Mouse (Mus musculus) heart, embryonic 10.5 days (tissue): ENCODE data around the gene Gm16253. TPM values are rescaled to one million over a fixed set of nuclear protein-coding genes. Genes with fewer than 3 reads are reported as not detected.
A peak's percentile ranks its signal among the peaks of the same experiment; 100 is the strongest.

Experiments used
- DNase-seq: peaks from one replicate; pipeline ENCODE4 v3.0.0-alpha.2; 2017; ENCODE audit warnings: low spot score
- H3K27ac ChIP-seq: fragments of 300-500 bp; sonication (generic); 2 replicates; pipeline ENCODE4 v1.5.1; 2016; ENCODE audit warnings: mild to moderate bottlenecking
- H3K27me3 ChIP-seq: fragments of 300-500 bp; sonication (generic); 2 replicates; pipeline ENCODE4 v1.6.1; 2016; ENCODE audit warnings: mild to moderate bottlenecking; ENCODE audit not compliant: poor library complexity, insufficient read depth, severe bottlenecking
- H3K36me3 ChIP-seq: fragments of 300-500 bp; sonication (generic); 2 replicates; pipeline ENCODE4 v1.6.1; 2016; ENCODE audit warnings: mild to moderate bottlenecking, moderate library complexity
- H3K4me1 ChIP-seq: fragments of 300-500 bp; sonication (generic); 2 replicates; pipeline ENCODE4 v1.6.1; 2016; ENCODE audit warnings: mild to moderate bottlenecking
- H3K4me3 ChIP-seq: fragments of 300-500 bp; sonication (generic); 2 replicates; pipeline ENCODE4 v1.5.1; 2016; ENCODE audit warnings: mild to moderate bottlenecking, moderate library complexity
- H3K9me3 ChIP-seq: fragments of 300-500 bp; sonication (generic); 2 replicates; pipeline ENCODE4 v1.6.1; 2016; ENCODE audit warnings: mild to moderate bottlenecking, moderate library complexity
- WGBS: fragments of 180-500 bp; shearing (Covaris S2); methylation state at CpG from one replicate; pipeline ENCODE4 v1.1.7; 2016; 5-methylcytosine and 5-hydroxymethylcytosine counted together
- polyA plus RNA-seq: library from polyadenylated mRNA; unstranded; fragments of >200 nt; fragmentation: Nextera tagmentation; extraction: Ambion mirVana; gene quantifications from 2 replicates; pipeline ENCODE4 v1.2.1, GENCODE M21; 2016

The Gm16253 gene
- polyA plus RNA-seq, 1 experiment from 2014 or later: 0.88 TPM

DNA sequence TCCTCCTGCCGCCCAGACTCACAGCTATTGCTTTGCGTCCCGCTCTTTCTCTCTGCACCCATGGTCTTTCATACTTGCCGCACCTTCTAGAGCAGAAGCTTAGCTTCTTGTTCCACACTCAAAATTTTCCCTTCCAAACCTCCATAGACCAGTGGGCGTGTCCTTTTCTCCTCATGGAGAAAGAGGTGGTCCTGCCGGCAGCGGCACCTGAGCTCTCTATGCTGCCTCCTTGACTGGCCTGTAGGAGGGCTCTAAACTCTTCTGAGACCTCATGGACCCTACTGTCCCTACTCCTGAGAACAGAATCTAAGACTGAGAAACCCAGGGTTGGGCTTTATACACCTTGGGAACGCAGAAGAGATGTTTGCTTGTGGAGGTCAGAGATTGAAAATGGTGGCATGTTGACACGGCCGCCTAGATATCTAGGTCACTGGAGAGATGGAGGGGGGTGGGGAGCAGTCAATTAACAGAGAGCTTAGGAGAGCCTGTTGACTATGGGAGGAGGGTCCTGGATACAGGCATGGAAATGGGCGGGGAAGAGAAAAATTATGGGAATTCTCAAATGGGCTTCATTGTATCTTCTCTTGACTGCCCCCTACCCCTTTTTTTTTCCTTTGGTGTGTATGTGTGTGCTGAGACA is 6.7 kb upstream of the Gm16253 start:
- Histone ChIP-seq H3K4me3 (no peak overlapping the region), H3K9me3 (no peaks in the 10 kb centered on the region), H3K27me3 (no peaks in the 10 kb centered on the region), H3K27ac (peak overlapping the region; percentile 60; the same call in 1 of the 2 replicates), H3K36me3 (no peaks in the 10 kb centered on the region), H3K4me1 (peaks cover 55% of the 10 kb centered on the region)
- DNase-seq: no peak
- 79% methylated on average over 11 of the region's 11 CpGs for WGBS

DNA sequence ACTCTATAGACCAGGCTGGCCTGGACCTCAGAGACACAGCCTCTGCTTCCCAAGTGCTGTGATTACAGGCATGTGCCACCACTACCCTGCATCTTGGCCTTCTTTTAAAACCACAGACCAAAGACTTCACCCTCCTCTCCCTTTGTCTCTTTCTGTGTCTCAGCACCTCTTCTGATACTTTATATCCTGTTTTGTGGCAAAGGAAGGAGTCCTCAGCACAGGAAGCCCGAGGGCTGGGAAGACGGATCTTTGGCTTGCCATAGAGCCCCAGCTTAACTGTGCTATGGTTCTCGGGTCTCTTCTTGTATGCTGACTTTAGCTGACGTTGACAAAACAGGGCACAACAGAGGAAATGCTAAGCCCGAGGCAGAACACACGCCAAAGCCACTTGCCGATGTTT is 6.1 kb upstream of the Gm16253 start:
- no peaks in the 10 kb centered on the region for H3K27me3 ChIP-seq
- H3K9me3 ChIP-seq: no peaks in the 10 kb centered on the region
- H3K4me1 ChIP-seq: peaks cover 61% of the 10 kb centered on the region
- no peaks in the 10 kb centered on the region for H3K36me3 ChIP-seq
- no peak for DNase-seq
- 66% methylated on average over 7 of the region's 7 CpGs for WGBS
- H3K4me3 ChIP-seq: no peak overlapping the region
- H3K27ac ChIP-seq: peak overlapping the region; percentile 60; the same call in 1 of the 2 replicates

DNA sequence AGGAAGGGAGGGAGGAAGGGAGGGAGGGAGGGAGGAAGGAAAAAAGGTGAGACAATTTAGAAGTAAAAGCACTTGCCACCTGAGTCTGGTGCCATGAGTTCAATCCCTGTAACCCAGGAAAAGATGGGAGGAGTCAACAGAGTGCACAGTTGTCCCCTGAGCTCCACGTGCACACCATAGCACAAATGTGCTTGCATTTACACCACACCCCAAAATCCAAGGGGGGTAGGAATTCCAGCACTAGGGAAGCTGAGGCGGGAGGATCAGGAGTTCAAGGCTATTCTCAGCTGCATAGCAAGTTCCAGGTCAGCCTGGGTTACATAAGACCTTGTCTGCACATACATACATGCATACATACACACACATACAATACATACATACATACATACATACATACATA is 5.4 kb upstream of the Gm16253 start:
- H3K4me1 ChIP-seq: peaks cover 64% of the 10 kb centered on the region
- H3K27ac ChIP-seq: 0 out of 2 replicates have a peak overlapping the region, but pooled peaks have one; percentile 60
- 78% methylated on average over 2 of the region's 2 CpGs for WGBS
- H3K27me3 ChIP-seq: no peaks in the 10 kb centered on the region
- no peak overlapping the region for H3K4me3 ChIP-seq
- no peaks in the 10 kb centered on the region for H3K9me3 ChIP-seq
- no peaks in the 10 kb centered on the region for H3K36me3 ChIP-seq
- DNase-seq: no peak

DNA sequence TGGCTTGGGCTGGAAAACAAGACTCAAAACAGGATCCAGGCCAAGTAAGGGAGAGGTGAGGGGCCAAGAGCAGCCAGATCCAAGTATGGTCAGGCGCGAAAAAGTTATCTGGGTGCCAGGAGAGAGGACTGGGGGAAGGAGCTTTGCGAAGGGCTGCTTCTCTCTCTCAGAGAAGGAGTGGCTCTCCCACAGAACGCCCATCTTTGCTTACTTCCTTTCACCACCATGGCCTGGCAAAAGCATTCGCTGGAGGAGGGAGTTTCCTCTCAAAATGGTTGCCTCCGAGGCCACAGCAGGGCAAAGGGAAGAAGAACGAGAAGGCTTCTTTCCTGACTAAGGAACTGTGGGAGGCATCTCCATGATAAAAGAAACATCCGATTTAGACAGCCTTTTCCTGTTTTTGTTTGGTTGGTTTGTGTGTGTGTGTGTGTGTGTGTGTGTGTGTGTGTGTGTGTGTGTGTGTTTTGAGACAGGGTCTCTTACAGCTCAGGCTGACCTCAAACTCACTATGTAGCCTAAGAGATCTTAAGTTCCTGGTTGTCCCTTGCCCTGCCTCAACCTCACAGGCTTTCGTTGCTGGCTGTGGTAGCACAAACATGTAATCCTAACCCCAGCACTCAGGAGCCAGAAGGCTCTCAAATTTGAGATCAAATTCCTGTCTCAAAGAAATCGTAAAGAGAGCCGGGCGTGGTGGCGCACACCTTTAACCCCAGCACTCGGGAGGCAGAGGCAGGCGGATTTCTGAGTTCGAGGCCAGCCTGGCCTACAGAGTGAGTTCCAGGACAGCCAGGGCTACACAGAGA is 4.7 kb upstream of the Gm16253 start:
- Histone ChIP-seq H3K4me1 (peaks cover 66% of the 10 kb centered on the region), H3K36me3 (no peaks in the 10 kb centered on the region), H3K27me3 (no peaks in the 10 kb centered on the region), H3K4me3 (no peak overlapping the region), H3K27ac (peak overlapping the region; percentile 79), H3K9me3 (no peaks in the 10 kb centered on the region)
- DNase-seq: no peak
- WGBS: 68% methylated on average over 16 of the region's 16 CpGs

DNA sequence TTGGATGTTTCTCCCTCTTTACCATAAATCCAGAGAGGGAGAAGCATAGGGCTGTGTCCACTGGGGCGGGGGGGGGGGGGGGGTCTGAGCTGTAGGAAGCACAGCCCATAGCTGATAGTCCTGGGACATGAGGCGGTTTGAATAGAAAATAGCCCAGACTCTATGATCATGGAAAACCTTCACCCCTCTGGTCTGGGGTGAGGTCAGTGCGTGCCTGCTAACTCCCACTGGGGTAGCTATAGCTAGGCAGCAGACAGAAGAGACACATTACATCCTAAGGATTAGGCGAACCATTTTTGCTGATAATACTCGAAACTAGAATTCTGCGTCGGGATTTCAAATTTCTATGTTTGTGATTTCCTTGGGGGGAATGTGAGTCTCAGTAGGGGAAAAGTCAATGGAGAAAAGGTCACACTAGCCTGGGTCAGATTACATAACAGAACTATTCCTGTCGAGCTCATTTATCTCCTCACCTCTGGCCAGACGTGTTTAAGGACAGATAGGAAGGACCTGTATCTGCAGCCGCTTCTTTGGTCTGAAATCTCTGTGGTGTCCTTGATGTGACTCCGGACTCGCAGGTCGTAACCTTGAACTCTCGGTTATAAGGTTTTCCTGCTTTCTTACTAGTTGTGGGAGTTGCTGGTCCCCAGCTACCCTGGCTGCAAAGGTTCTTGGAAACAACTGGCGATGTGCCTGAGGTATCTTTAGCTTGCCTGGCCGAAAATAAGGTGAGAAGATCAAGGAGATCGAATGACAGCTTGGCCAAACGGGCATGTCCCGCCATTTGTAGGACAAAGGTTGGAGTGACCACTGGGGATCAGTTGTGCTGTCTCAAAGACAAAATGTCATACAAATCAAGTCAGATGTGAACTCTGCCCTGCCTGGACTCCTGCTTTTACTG is 2.9 kb upstream of the Gm16253 start:
- 48% methylated on average over 19 of the region's 19 CpGs for WGBS
- H3K4me3 ChIP-seq: no peak overlapping the region
- no peaks in the 10 kb centered on the region for H3K27me3 ChIP-seq
- no peaks in the 10 kb centered on the region for H3K9me3 ChIP-seq
- DNase-seq: no peak
- peak overlapping the region; percentile 75 for H3K27ac ChIP-seq
- H3K4me1 ChIP-seq: peaks cover 74% of the 10 kb centered on the region
- H3K36me3 ChIP-seq: no peaks in the 10 kb centered on the region

DNA sequence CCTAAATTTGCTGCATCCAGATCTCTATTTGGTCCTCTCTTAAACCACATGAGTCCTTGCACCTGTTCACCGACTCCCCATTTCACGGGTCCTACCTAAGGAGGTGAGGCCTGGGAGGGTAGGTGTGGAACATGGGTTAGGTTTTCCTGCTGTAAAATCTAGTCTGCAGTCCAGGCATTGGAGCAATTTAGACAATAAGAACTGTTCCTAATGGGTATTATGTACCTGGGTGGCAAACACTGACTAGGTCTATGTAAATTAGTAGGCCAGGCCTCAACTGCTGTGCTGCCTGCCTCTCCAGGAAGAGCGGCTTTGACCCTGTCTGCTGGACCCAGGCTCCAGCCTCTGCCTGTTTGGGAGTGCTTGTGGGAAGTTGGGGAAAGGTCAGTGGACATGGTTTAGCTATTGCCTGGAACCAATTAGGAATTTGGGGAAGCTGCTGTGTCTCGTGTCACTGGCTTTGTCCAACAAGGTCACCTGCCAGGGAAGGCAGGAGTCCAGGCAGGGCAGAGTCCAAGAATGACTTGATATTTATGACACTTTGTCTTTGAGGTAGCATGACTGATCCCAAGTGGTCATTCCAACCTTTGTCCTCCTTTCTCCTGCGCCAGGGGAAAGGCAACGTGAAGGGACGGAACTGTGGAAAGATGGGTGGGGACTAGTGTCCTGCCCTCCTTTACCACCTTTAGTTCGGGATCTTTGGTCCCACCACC is 1.4 kb upstream of the Gm16253 start:
- Histone ChIP-seq H3K27ac (peak overlapping the region; percentile 92), H3K4me1 (peaks cover 70% of the 10 kb centered on the region), H3K4me3 (peak overlapping the region; percentile 41; the same call in 1 of the 2 replicates), H3K27me3 (no peaks in the 10 kb centered on the region), H3K9me3 (no peaks in the 10 kb centered on the region), H3K36me3 (no peaks in the 10 kb centered on the region)
- DNase-seq: no peak
- 82% methylated on average over 8 of the region's 8 CpGs for WGBS

DNA sequence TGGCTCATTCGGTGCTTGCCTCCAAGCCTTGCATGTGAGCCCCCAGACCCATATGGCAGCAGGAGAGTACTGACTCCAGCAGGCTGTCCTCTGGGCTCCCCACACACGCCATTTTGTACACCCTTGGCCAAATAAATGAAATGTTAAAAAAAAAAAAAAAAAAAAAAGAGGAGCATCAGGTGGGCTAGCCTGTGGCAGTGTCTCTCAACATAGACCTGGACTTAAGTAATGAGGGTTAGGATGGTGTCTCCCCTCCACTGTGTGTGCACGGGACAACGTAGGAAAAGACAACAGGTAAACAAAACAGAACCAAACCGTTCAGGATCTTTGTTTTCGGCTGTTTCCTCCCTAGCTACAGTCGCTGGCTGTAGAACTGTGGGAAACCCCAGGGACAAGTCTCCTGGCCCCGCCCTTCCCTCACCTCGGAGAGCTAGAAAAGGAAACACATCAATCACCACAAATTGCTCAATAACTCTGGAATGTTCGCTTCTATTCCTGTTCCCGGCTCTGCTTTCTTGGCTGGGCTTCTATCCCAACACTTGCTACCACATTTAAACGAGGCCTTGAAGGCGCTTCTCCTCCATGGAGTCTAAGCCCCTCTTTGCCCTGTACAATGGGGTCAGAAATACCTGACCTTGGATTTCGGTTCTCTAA is 652 bp upstream of the Gm16253 start:
- Histone ChIP-seq H3K36me3 (no peaks in the 10 kb centered on the region), H3K27ac (peak overlapping the region; percentile 92), H3K4me3 (peak overlapping the region; percentile 41), H3K27me3 (no peaks in the 10 kb centered on the region), H3K9me3 (no peaks in the 10 kb centered on the region), H3K4me1 (peaks cover 74% of the 10 kb centered on the region)
- DNase-seq: no peak
- 34% methylated on average over 14 of the region's 14 CpGs for WGBS

DNA sequence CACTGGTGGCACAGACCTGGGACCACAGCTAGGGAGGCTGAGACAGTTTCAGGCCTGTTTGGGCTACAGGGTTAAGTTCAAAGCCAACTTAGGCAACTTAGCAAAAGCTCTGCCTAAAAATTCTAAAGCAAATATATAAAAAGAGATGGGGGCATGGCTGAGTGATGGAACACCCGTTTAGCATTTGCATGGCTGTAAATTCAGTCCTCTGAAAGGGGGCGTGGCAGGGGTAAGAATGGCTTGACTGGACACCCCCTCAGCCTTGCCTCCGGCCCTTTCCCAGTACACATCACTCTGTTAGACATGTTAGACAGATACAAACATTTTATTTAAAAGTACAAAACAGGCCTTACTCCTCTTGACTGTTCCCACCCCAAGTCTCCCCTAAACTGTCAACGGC is 782 bp downstream of the Gm16253 start:
- no peak for DNase-seq
- peaks cover 71% of the 10 kb centered on the region for H3K4me1 ChIP-seq
- 77% methylated on average over 4 of the region's 4 CpGs for WGBS
- no peaks in the 10 kb centered on the region for H3K36me3 ChIP-seq
- no peaks in the 10 kb centered on the region for H3K27me3 ChIP-seq
- peak overlapping the region; percentile 41 for H3K4me3 ChIP-seq
- H3K27ac ChIP-seq: peak overlapping the region; percentile 92
- no peaks in the 10 kb centered on the region for H3K9me3 ChIP-seq

DNA sequence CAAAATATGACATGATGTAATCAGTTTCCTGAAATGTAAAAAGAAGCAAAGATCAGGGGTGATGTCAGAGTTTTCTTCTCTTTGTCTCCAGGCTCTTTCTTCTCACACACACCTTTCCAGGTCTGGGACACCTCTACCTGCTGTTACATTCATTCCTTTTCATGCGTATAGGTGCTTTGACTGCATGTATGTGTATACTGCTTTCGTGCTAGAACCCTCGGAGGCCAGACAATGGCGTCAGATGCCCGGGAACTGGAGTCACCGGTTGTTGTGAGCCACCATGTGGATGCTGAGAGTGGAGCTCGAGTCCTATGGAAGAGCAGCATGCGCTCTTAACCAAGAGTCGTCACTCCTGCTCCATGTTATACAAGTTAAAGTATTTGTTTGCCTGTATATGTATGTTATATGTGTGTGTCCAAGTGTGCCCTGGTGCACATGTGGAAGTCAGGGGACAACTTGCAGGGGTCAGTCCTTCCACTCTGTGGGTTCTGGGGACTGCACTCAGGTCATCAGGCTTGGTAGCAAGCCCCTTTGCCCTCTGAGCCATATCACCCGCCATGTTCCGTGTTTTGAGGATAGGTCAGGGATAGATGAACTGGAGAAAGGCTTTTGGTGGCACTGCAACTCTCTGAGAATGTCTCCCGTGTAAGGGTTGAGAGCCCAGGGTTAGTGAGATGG is 1.9 kb downstream of the Gm16253 start:
- WGBS: 81% methylated on average over 12 of the region's 12 CpGs
- Histone ChIP-seq H3K27me3 (no peaks in the 10 kb centered on the region), H3K9me3 (no peaks in the 10 kb centered on the region), H3K4me3 (no peak overlapping the region), H3K36me3 (peaks cover 1% of the 10 kb centered on the region; the same call in 1 of the 2 replicates), H3K27ac (peak overlapping the region; percentile 81), H3K4me1 (peaks cover 66% of the 10 kb centered on the region)
- no peak for DNase-seq

DNA sequence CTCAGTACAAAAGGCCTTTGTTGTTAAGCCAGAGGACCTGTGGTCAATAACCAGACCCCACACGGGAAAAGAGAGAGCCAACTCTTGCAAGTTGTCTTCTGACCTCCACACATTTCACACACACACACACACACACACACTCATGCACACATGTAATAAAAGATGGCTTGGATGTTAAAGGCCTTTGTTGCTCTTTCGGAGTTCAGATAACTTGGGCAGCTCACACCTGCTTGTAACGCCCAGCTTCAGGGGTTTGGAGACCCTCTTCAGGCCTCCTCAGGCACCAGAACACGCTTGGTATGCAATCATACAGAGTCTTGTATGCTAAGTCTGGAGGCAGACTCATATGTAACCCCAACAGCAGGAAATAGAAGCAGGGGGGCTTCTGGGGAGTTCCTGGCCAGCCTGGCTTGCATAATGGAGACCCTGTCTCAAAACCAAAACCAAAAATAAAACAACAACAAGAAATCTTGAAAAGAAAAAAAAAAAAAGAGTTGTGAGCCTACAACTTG is 2.5 kb downstream of the Gm16253 start:
- WGBS: 76% methylated on average over 4 of the region's 4 CpGs
- Histone ChIP-seq H3K27me3 (no peaks in the 10 kb centered on the region), H3K9me3 (no peaks in the 10 kb centered on the region), H3K4me1 (peaks cover 60% of the 10 kb centered on the region), H3K27ac (peak overlapping the region; percentile 81), H3K4me3 (no peak overlapping the region), H3K36me3 (peaks cover 3% of the 10 kb centered on the region; the same call in 1 of the 2 replicates)
- DNase-seq: no peak

DNA sequence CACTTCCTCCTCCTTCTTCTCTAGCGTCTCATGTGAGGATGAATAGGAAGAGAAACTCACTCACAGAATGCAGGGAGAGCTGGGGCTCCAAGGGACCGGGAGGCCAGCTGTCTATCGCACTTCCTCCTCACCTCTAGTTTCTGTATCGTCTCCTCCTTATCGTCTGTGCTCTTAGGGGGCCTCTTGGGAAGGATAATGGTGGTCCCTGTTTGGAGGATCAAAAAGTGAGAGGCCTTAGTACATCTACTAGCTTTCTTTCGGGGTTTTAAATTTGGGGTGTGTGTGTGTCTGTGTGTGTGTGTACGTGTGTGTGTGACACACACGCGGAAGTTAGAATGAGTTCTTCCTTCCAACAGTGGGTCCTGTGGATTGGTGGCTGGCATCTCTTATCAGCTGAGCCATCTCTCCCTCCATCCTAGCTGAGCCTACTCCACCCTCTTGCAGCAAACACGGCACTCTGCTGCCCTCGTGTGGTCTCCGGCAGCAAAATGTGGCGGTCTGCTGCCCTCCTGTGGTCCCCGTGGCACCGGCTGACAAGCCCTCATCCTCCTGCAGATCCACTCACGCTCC is 3.2 kb downstream of the Gm16253 start:
- H3K9me3 ChIP-seq: no peaks in the 10 kb centered on the region
- peak overlapping the region; percentile 81 for H3K27ac ChIP-seq
- peak overlapping the region; percentile 51 for H3K4me3 ChIP-seq
- H3K36me3 ChIP-seq: peaks cover 3% of the 10 kb centered on the region; the same call in 1 of the 2 replicates
- WGBS: 7% methylated on average over 16 of the region's 16 CpGs
- DNase-seq: peak; percentile 94
- peaks cover 56% of the 10 kb centered on the region for H3K4me1 ChIP-seq
- H3K27me3 ChIP-seq: no peaks in the 10 kb centered on the region
